9 mouse cellular contexts compared by ENCODE assay signal in genomic region chr15:79071117-79072039, GRCm38 (mm10). TPM values are rescaled to one million over a fixed set of nuclear protein-coding genes. Genes with fewer than 3 reads are reported as not detected.
DNase-seq lines count a peak whose midpoint lies in the region; ATAC-seq and TF ChIP-seq lines count a peak whose summit lies in the region.
"Had no signal": no experiment of that assay in that cellular context is flagged by ENCODE, and none has a peak within 500 bp of the region (broad histone marks: within the 10 kb centered on the region; RNA-seq: fewer than 3 reads in every experiment).

No protein-coding gene starts in this region.

- no peak overlapping the region for H3K9ac ChIP-seq in midbrain, embryonic 13.5 days (replicated peaks)
- H3K9ac ChIP-seq: neural tube, embryonic 13.5 days had no signal

- H3K36me3 ChIP-seq in midbrain, embryonic 10.5 days: peaks cover 1% of the 10 kb centered on the region
- peaks cover under 1% of the 10 kb centered on the region; the same call in 1 of the 2 replicates for H3K36me3 ChIP-seq in midbrain, embryonic 13.5 days
- H3K36me3 ChIP-seq: neural tube, embryonic 13.5 days had no signal

- peak; percentile 54 to 61 for DNase-seq in cerebellum, adult 2 months
- DNase-seq in cerebellum, postnatal 4 days (ENCODE audit: low spot score in 2 of 2): no peak
- peak; percentile 36 for DNase-seq in midbrain, embryonic 10.5 days (ENCODE audit: low spot score)
- peak; percentile 58 for DNase-seq in kidney, postnatal 10 days
- DNase-seq in thymus, postnatal 14 days: peak; percentile 45
- no peak for DNase-seq in gastrocnemius, postnatal 25 days

- TF ChIP-seq CTCF in cerebellum, adult 2 months (IDR thresholded peaks at IDR 0.05; ENCODE audit: borderline replicate concordance, insufficient read depth, low read depth, low read length): peak; percentile 76
- TF ChIP-seq CTCF in bone marrow macrophage, adult 2 months (IDR thresholded peaks at IDR 0.05; ENCODE audit: low read depth, low read length): peak; percentile 56

- no peaks in the 10 kb centered on the region for H3K9me3 ChIP-seq in midbrain, embryonic 10.5 days (replicated peaks)
- H3K9me3 ChIP-seq in midbrain, embryonic 13.5 days: no peaks in the 10 kb centered on the region
- H3K9me3 ChIP-seq: neural tube, embryonic 13.5 days had no signal

- H3K4me1 ChIP-seq in cerebellum, adult 2 months (ENCODE audit: control insufficient read depth, insufficient read depth, low read length): peaks cover 7% of the 10 kb centered on the region
- peaks cover 27% of the 10 kb centered on the region for H3K4me1 ChIP-seq in midbrain, embryonic 10.5 days
- peaks cover 17% of the 10 kb centered on the region for H3K4me1 ChIP-seq in midbrain, embryonic 13.5 days (replicated peaks)
- peaks cover 9% of the 10 kb centered on the region for H3K4me1 ChIP-seq in bone marrow macrophage, adult 2 months (ENCODE audit: control insufficient read depth, insufficient read depth, low read length)

- TF ChIP-seq POLR2A in cerebellum, adult 2 months (IDR thresholded peaks at IDR 0.05; ENCODE audit: borderline replicate concordance, insufficient read depth, low read length): no peak
- no peak for TF ChIP-seq POLR2A in bone marrow macrophage, adult 2 months (IDR thresholded peaks at IDR 0.05; ENCODE audit: borderline replicate concordance, low read depth, low read length)

- no peak overlapping the region for H3K4me3 ChIP-seq in cerebellum, adult 2 months (replicated peaks; ENCODE audit: insufficient read depth, low read depth, low read length)
- no peak overlapping the region for H3K4me3 ChIP-seq in midbrain, embryonic 10.5 days
- no peak overlapping the region for H3K4me3 ChIP-seq in midbrain, embryonic 13.5 days (replicated peaks)
- no peak overlapping the region for H3K4me3 ChIP-seq in bone marrow macrophage, adult 2 months (ENCODE audit: insufficient read depth, low read length)
- H3K4me3 ChIP-seq: neural tube, embryonic 13.5 days had no signal

- H3K27me3 ChIP-seq in cerebellum, adult 2 months (ENCODE audit: control insufficient read depth, insufficient read depth, low read length): no peaks in the 10 kb centered on the region
- no peaks in the 10 kb centered on the region for H3K27me3 ChIP-seq in midbrain, embryonic 10.5 days (ENCODE audit: low read depth, poor library complexity, severe bottlenecking)
- 0 out of 2 replicates have a peak, but pooled peaks cover 3% of the 10 kb centered on the region for H3K27me3 ChIP-seq in midbrain, embryonic 13.5 days
- H3K27me3 ChIP-seq: neural tube, embryonic 13.5 days had no signal

- 63% methylated on average over 5 of the region's 5 CpGs for WGBS in cerebellum, adult 2 months
- 67% methylated on average over 5 of the region's 5 CpGs for WGBS in midbrain, embryonic 10.5 days
- 69% methylated on average over 5 of the region's 5 CpGs for WGBS in midbrain, embryonic 13.5 days

- ATAC-seq in midbrain, embryonic 13.5 days: no peak

- no peak overlapping the region for H3K4me2 ChIP-seq in midbrain, embryonic 13.5 days (replicated peaks)
- H3K4me2 ChIP-seq: neural tube, embryonic 13.5 days had no signal

- no peak overlapping the region for H3K27ac ChIP-seq in cerebellum, adult 2 months (ENCODE audit: insufficient read depth, low read length)
- H3K27ac ChIP-seq in midbrain, embryonic 10.5 days (replicated peaks): no peak overlapping the region
- H3K27ac ChIP-seq in midbrain, embryonic 13.5 days: no peak overlapping the region
- no peak overlapping the region for H3K27ac ChIP-seq in bone marrow macrophage, adult 2 months (ENCODE audit: insufficient read depth, low read depth, low read length)
- H3K27ac ChIP-seq: neural tube, embryonic 13.5 days had no signal

RNA-seq across cellular contexts. Expression of gene Eif3l, which starts 3.6 kb away (rescaled TPM):
- polyA plus RNA-seq in cerebellum, adult 2 months (2012; rRNA removed): 88.1 and 93.0 TPM in 2 replicates
- polyA plus RNA-seq in midbrain, embryonic 10.5 days (2016; fragmentation: Nextera tagmentation; extraction: Ambion mirVana): 260 and 273 TPM in 2 replicates
- polyA plus RNA-seq in midbrain, embryonic 13.5 days (2015; fragmentation: Nextera tagmentation; extraction: Ambion mirVana): 180 and 186 TPM in 2 replicates
- 99.4 and 114 TPM in 2 replicates for polyA plus RNA-seq in bone marrow macrophage, adult 2 months (2012; ENCODE audit: insufficient read depth, insufficient read length, missing spikeins)
- 10 to 100 TPM; 46.3 to 53.2 TPM for total RNA-seq in gastrocnemius, postnatal 25 days (2021)

RNA-seq across cellular contexts. Expression of gene Ankrd54, which starts 8.7 kb away (rescaled TPM):
- 40.7 and 42.8 TPM in 2 replicates for polyA plus RNA-seq in cerebellum, adult 2 months (2012; rRNA removed)
- polyA plus RNA-seq in midbrain, embryonic 10.5 days (2016; fragmentation: Nextera tagmentation; extraction: Ambion mirVana): 65.1 and 66.6 TPM in 2 replicates
- 52.6 and 56.4 TPM in 2 replicates for polyA plus RNA-seq in midbrain, embryonic 13.5 days (2015; fragmentation: Nextera tagmentation; extraction: Ambion mirVana)
- polyA plus RNA-seq in bone marrow macrophage, adult 2 months (2012; ENCODE audit: insufficient read depth, insufficient read length, missing spikeins): 14.0 TPM in 2 replicates
- total RNA-seq in gastrocnemius, postnatal 25 days (2021): 1 to 10 TPM; 3.6 to 4.4 TPM

RNA-seq across cellular contexts. Expression of gene Galr3, which starts 29.7 kb away (rescaled TPM):
- 0.11 and 0.26 TPM in 2 replicates for polyA plus RNA-seq in cerebellum, adult 2 months (2012; rRNA removed)
- not detected in 2 replicates for polyA plus RNA-seq in midbrain, embryonic 10.5 days (2016; fragmentation: Nextera tagmentation; extraction: Ambion mirVana)
- polyA plus RNA-seq in midbrain, embryonic 13.5 days (2015; fragmentation: Nextera tagmentation; extraction: Ambion mirVana): not detected in 2 replicates
- not detected in 2 replicates for polyA plus RNA-seq in bone marrow macrophage, adult 2 months (2012; ENCODE audit: insufficient read depth, insufficient read length, missing spikeins)
- not detected for total RNA-seq in gastrocnemius, postnatal 25 days (2021)
- polyA plus RNA-seq: neural tube, embryonic 13.5 days had no signal

RNA-seq across cellular contexts. Expression of gene Micall1, which starts 37.3 kb away (rescaled TPM):
- 35.9 and 37.0 TPM in 2 replicates for polyA plus RNA-seq in cerebellum, adult 2 months (2012; rRNA removed)
- 5.2 and 7.1 TPM in 2 replicates for polyA plus RNA-seq in midbrain, embryonic 10.5 days (2016; fragmentation: Nextera tagmentation; extraction: Ambion mirVana)
- polyA plus RNA-seq in midbrain, embryonic 13.5 days (2015; fragmentation: Nextera tagmentation; extraction: Ambion mirVana): 8.6 and 9.5 TPM in 2 replicates
- polyA plus RNA-seq in bone marrow macrophage, adult 2 months (2012; ENCODE audit: insufficient read depth, insufficient read length, missing spikeins): 16.2 and 16.3 TPM in 2 replicates
- total RNA-seq in gastrocnemius, postnatal 25 days (2021): 10 to 100 TPM; 14.0 to 15.0 TPM

RNA-seq across cellular contexts. Expression of gene H1f0, which starts 43.1 kb away (rescaled TPM):
- polyA plus RNA-seq in cerebellum, adult 2 months (2012; rRNA removed): 197 and 242 TPM in 2 replicates
- 421 and 499 TPM in 2 replicates for polyA plus RNA-seq in midbrain, embryonic 10.5 days (2016; fragmentation: Nextera tagmentation; extraction: Ambion mirVana)
- 329 and 351 TPM in 2 replicates for polyA plus RNA-seq in midbrain, embryonic 13.5 days (2015; fragmentation: Nextera tagmentation; extraction: Ambion mirVana)
- 87.7 and 88.8 TPM in 2 replicates for polyA plus RNA-seq in bone marrow macrophage, adult 2 months (2012; ENCODE audit: insufficient read depth, insufficient read length, missing spikeins)
- 10 to 100 TPM; 73.2 to 75.3 TPM for total RNA-seq in gastrocnemius, postnatal 25 days (2021)

Comparison
In these comparisons a context has a peak if more than half of its experiments do, and no peak if none do; other contexts are left out.
1. DNase-seq: peak in cerebellum, adult 2 months (2 of 2), midbrain, embryonic 10.5 days (single experiment), kidney, postnatal 10 days (single experiment) and thymus, postnatal 14 days (single experiment); none in cerebellum, postnatal 4 days (0 of 2) and gastrocnemius, postnatal 25 days (single experiment).